Mouse (Mus musculus): ENCODE results near the gene Serpini2. TPM values are rescaled to one million over a fixed set of nuclear protein-coding genes. Genes with fewer than 3 reads are reported as not detected.

The Serpini2 gene
- total and polyA plus RNA-seq, 3 experiments = not detected

- TF ChIP-seq POLR2A (IDR thresholded peaks at IDR 0.05; ENCODE audit: insufficient read depth, low read depth, low read length) (no peak), CTCF (IDR thresholded peaks at IDR 0.05) (no peak), EP300 (IDR thresholded peaks at IDR 0.05; ENCODE audit: insufficient read depth, low read depth, low read length) (no peak)
Observed at GRCm38 (mm10) chr3:75297758-75298111, 27.9 kb upstream of the Serpini2 start.

GRCm38 (mm10) chr3:75297026-75297757 is 27.3 kb upstream of the Serpini2 start:
- 49% methylated on average over 2 of the region's 2 CpGs for WGBS
- H3K27ac ChIP-seq = no peak overlapping the region
- no peaks in the 10 kb centered on the region for H3K27me3 ChIP-seq (ENCODE audit: control insufficient read depth, insufficient read depth, low read length)
- no peak overlapping the region for H3K4me3 ChIP-seq
- DNase-seq = no peak
- no peak overlapping the region for H3K9ac ChIP-seq (ENCODE audit: low read depth, low read length)
- intact Hi-C loops (cut with DNase I) = no loop called here
- H3K4me1 ChIP-seq (ENCODE audit: control insufficient read depth, insufficient read depth, low read length) = no peaks in the 10 kb centered on the region; the same call in 1 of the 2 replicates
- no peak for TF ChIP-seq CTCF (IDR thresholded peaks at IDR 0.05)
- no peak for TF ChIP-seq POLR2A (IDR thresholded peaks at IDR 0.05; ENCODE audit: insufficient read depth, low read depth, low read length)
- no peak for TF ChIP-seq EP300 (IDR thresholded peaks at IDR 0.05; ENCODE audit: insufficient read depth, low read depth, low read length)
- H3K79me2 ChIP-seq (replicated peaks; ENCODE audit: control insufficient read depth, insufficient read depth, low read length) = no peaks in the 10 kb centered on the region
- H3K36me3 ChIP-seq (ENCODE audit: control insufficient read depth, insufficient read depth, low read length) = no peaks in the 10 kb centered on the region

More at GRCm38 (mm10) chr3:75297758-75298111, 27.9 kb upstream of the Serpini2 start:
- no peaks in the 10 kb centered on the region for H3K79me2 ChIP-seq (replicated peaks; ENCODE audit: control insufficient read depth, insufficient read depth, low read length)
- H3K27ac ChIP-seq = no peak overlapping the region
- H3K27me3 ChIP-seq (ENCODE audit: control insufficient read depth, insufficient read depth, low read length) = no peaks in the 10 kb centered on the region
- H3K36me3 ChIP-seq (ENCODE audit: control insufficient read depth, insufficient read depth, low read length) = no peaks in the 10 kb centered on the region
- WGBS = 36% methylated on average over 3 of the region's 3 CpGs
- no peak for DNase-seq
- no peak overlapping the region for H3K9ac ChIP-seq (ENCODE audit: low read depth, low read length)
- H3K4me3 ChIP-seq = no peak overlapping the region
- intact Hi-C loops (cut with DNase I) = no loop called here
- no peaks in the 10 kb centered on the region; the same call in 1 of the 2 replicates for H3K4me1 ChIP-seq (ENCODE audit: control insufficient read depth, insufficient read depth, low read length)

- DNase-seq = no peak
- Histone ChIP-seq H3K4me3 (no peak overlapping the region), H3K27me3 (ENCODE audit: control insufficient read depth, insufficient read depth, low read length) (no peaks in the 10 kb centered on the region), H3K9ac (ENCODE audit: low read depth, low read length) (no peak overlapping the region), H3K27ac (no peak overlapping the region), H3K79me2 (replicated peaks; ENCODE audit: control insufficient read depth, insufficient read depth, low read length) (no peaks in the 10 kb centered on the region), H3K4me1 (ENCODE audit: control insufficient read depth, insufficient read depth, low read length) (no peaks in the 10 kb centered on the region; the same call in 1 of the 2 replicates), H3K36me3 (ENCODE audit: control insufficient read depth, insufficient read depth, low read length) (no peaks in the 10 kb centered on the region)
- TF ChIP-seq EP300 (IDR thresholded peaks at IDR 0.05; ENCODE audit: insufficient read depth, low read depth, low read length) (no peak), POLR2A (IDR thresholded peaks at IDR 0.05; ENCODE audit: insufficient read depth, low read depth, low read length) (no peak), CTCF (IDR thresholded peaks at IDR 0.05) (no peak)
- intact Hi-C loops (cut with DNase I) = no loop called here
- 68% methylated on average over 2 of the region's 2 CpGs for WGBS
Observed at GRCm38 (mm10) chr3:75293243-75293642, 23.4 kb upstream of the Serpini2 start.

GRCm38 (mm10) chr3:75277455-75277854 is 7.6 kb upstream of the Serpini2 start:
- no peak for DNase-seq

GRCm38 (mm10) chr3:75276522-75276921 is 6.6 kb upstream of the Serpini2 start:
- Histone ChIP-seq H3K27ac (no peak overlapping the region), H3K9ac (ENCODE audit: low read depth, low read length) (no peak overlapping the region), H3K4me3 (no peak overlapping the region), H3K4me1 (ENCODE audit: control insufficient read depth, insufficient read depth, low read length) (no peaks in the 10 kb centered on the region), H3K79me2 (replicated peaks; ENCODE audit: control insufficient read depth, insufficient read depth, low read length) (no peaks in the 10 kb centered on the region), H3K36me3 (ENCODE audit: control insufficient read depth, insufficient read depth, low read length) (no peaks in the 10 kb centered on the region), H3K27me3 (ENCODE audit: control insufficient read depth, insufficient read depth, low read length) (no peaks in the 10 kb centered on the region)
- no peak for DNase-seq
- no peak for TF ChIP-seq EP300 (IDR thresholded peaks at IDR 0.05; ENCODE audit: insufficient read depth, low read depth, low read length)
- no peak for TF ChIP-seq POLR2A (IDR thresholded peaks at IDR 0.05; ENCODE audit: insufficient read depth, low read depth, low read length)
- no peak for TF ChIP-seq CTCF (IDR thresholded peaks at IDR 0.05)
- intact Hi-C loops (cut with DNase I) = no loop called here
- WGBS = 86% methylated on average over 3 of the region's 3 CpGs

More at GRCm38 (mm10) chr3:75277455-75277854, 7.6 kb upstream of the Serpini2 start:
- H3K4me3 ChIP-seq = no peak overlapping the region
- no peaks in the 10 kb centered on the region for H3K27me3 ChIP-seq (ENCODE audit: control insufficient read depth, insufficient read depth, low read length)
- no peaks in the 10 kb centered on the region for H3K36me3 ChIP-seq (ENCODE audit: control insufficient read depth, insufficient read depth, low read length)
- H3K27ac ChIP-seq = no peak overlapping the region
- no peak overlapping the region for H3K9ac ChIP-seq (ENCODE audit: low read depth, low read length)
- TF ChIP-seq EP300 (IDR thresholded peaks at IDR 0.05; ENCODE audit: insufficient read depth, low read depth, low read length) (no peak), POLR2A (IDR thresholded peaks at IDR 0.05; ENCODE audit: insufficient read depth, low read depth, low read length) (no peak), CTCF (IDR thresholded peaks at IDR 0.05) (no peak)
- no peaks in the 10 kb centered on the region for H3K79me2 ChIP-seq (replicated peaks; ENCODE audit: control insufficient read depth, insufficient read depth, low read length)
- intact Hi-C loops (cut with DNase I) = no loop called here
- no peaks in the 10 kb centered on the region for H3K4me1 ChIP-seq (ENCODE audit: control insufficient read depth, insufficient read depth, low read length)
- 84% methylated on average over 4 of the region's 4 CpGs for WGBS

- no peak for DNase-seq
- H3K36me3 ChIP-seq (ENCODE audit: control insufficient read depth, insufficient read depth, low read length) = no peaks in the 10 kb centered on the region
- no peaks in the 10 kb centered on the region for H3K27me3 ChIP-seq (ENCODE audit: control insufficient read depth, insufficient read depth, low read length)
- H3K4me3 ChIP-seq = no peak overlapping the region
- H3K9ac ChIP-seq (ENCODE audit: low read depth, low read length) = no peak overlapping the region
- no peaks in the 10 kb centered on the region for H3K4me1 ChIP-seq (ENCODE audit: control insufficient read depth, insufficient read depth, low read length)
- no peak for TF ChIP-seq POLR2A (IDR thresholded peaks at IDR 0.05; ENCODE audit: insufficient read depth, low read depth, low read length)
- no peak for TF ChIP-seq EP300 (IDR thresholded peaks at IDR 0.05; ENCODE audit: insufficient read depth, low read depth, low read length)
- TF ChIP-seq CTCF (IDR thresholded peaks at IDR 0.05) = no peak
- H3K79me2 ChIP-seq (replicated peaks; ENCODE audit: control insufficient read depth, insufficient read depth, low read length) = no peaks in the 10 kb centered on the region
- no peak overlapping the region for H3K27ac ChIP-seq
- intact Hi-C loops (cut with DNase I) = no loop called here
Observed at GRCm38 (mm10) chr3:75275127-75275526, 5.2 kb upstream of the Serpini2 start.

Measured in heart, adult 2 months (tissue).